Mouse (Mus musculus): ENCODE measurements at regions not wholly inside any gene's neighbourhood (a gene's known extent, or its start where the extent isn't known, plus 50 kb on each side); places are given as distances from the start of the nearest gene placed in this dataset.

- DNase-seq, result no peak
These were observed 165.3 kb upstream of the Lrrc3b start for GRCm38 (mm10) chr14:15603954-15604523.

- DNase-seq, result no peak
These were observed 171.4 kb upstream of the Lrrc3b start for GRCm38 (mm10) chr14:15610166-15610565.

GRCm38 (mm10) chr14:15634581-15634980 lies 195.8 kb upstream of the Lrrc3b start:
- peak; percentile 8 for DNase-seq

- DNase-seq, result no peak
These were observed 198.9 kb upstream of the Lrrc3b start for GRCm38 (mm10) chr14:15637681-15638080.

GRCm38 (mm10) chr14:15638869-15639268 lies 200.1 kb upstream of the Lrrc3b start:
- no peak for DNase-seq

GRCm38 (mm10) chr14:15660886-15661285 lies 222.1 kb upstream of the Lrrc3b start:
- DNase-seq, result no peak

GRCm38 (mm10) chr14:15672292-15672691 lies 233.5 kb upstream of the Lrrc3b start:
- DNase-seq, result no peak

GRCm38 (mm10) chr14:15677218-15677617 lies 238.4 kb upstream of the Lrrc3b start:
- DNase-seq, result no peak

- DNase-seq, result peak; percentile 9
These were observed 240.7 kb upstream of the Lrrc3b start for GRCm38 (mm10) chr14:15679456-15679855.

- no peak for DNase-seq
These were observed 259.2 kb upstream of the Lrrc3b start for GRCm38 (mm10) chr14:15698001-15698400.

GRCm38 (mm10) chr14:15698607-15699006 lies 259.8 kb upstream of the Lrrc3b start:
- no peak for DNase-seq

- no peak for DNase-seq
These were observed 283.3 kb upstream of the Lrrc3b start for GRCm38 (mm10) chr14:15722135-15722534.

- no peak for DNase-seq
These were observed 307.9 kb upstream of the Lrrc3b start for GRCm38 (mm10) chr14:15746629-15747238.

GRCm38 (mm10) chr14:15769846-15770448 lies 331.2 kb upstream of the Lrrc3b start:
- DNase-seq, result no peak

- no peak for DNase-seq
These were observed 345.9 kb upstream of the Lrrc3b start for GRCm38 (mm10) chr14:15784727-15785126.

GRCm38 (mm10) chr14:15785230-15785629 lies 346.4 kb upstream of the Lrrc3b start:
- peak; percentile 21 for DNase-seq

- no peak for DNase-seq
These were observed 356.9 kb upstream of the Lrrc3b start for GRCm38 (mm10) chr14:15795698-15796097.

GRCm38 (mm10) chr14:15797019-15797418 lies 358.2 kb upstream of the Lrrc3b start:
- DNase-seq, result no peak

- no peak for DNase-seq
These were observed 362.8 kb upstream of the Lrrc3b start for GRCm38 (mm10) chr14:15801477-15802099.

- no peak for DNase-seq
These were observed 370.3 kb upstream of the Lrrc3b start for GRCm38 (mm10) chr14:15809083-15809482.

GRCm38 (mm10) chr14:15841390-15842023 lies 402.7 kb upstream of the Lrrc3b start:
- no peak for DNase-seq

GRCm38 (mm10) chr14:15842024-15842599 lies 403.3 kb upstream of the Lrrc3b start:
- no peak for DNase-seq

- no peak for DNase-seq
These were observed 380.6 kb upstream of the Ngly1 start for GRCm38 (mm10) chr14:15868520-15868919.
